Comparison of ENCODE assay signal across 15 mouse cellular contexts in genomic region chr17:79891944-79892343, GRCm38 (mm10). TPM values are rescaled to one million over a fixed set of nuclear protein-coding genes. Genes with fewer than 3 reads are reported as not detected.
DNase-seq lines count a peak whose midpoint lies in the region; ATAC-seq lines count a peak whose summit lies in the region.
"Had no signal": no experiment of that assay in that cellular context is flagged by ENCODE, and none has a peak within 500 bp of the region (broad histone marks: within the 10 kb centered on the region; RNA-seq: fewer than 3 reads in every experiment).

No protein-coding gene starts in this region.

- peak overlapping the region; percentile 56 for H3K4me3 ChIP-seq in megakaryocyte, embryonic 14.5 days (replicated peaks)
- no peak overlapping the region for H3K4me3 ChIP-seq in stomach, embryonic 15.5 days (replicated peaks)
- no peak overlapping the region for H3K4me3 ChIP-seq in forebrain, embryonic 16.5 days (replicated peaks; ENCODE audit: low read length)
- H3K4me3 ChIP-seq: neural tube, embryonic 12.5 days had no signal

- H3K36me3 ChIP-seq in megakaryocyte, embryonic 14.5 days (replicated peaks; ENCODE audit: low read length), result peaks cover 5% of the 10 kb centered on the region
- H3K36me3 ChIP-seq in stomach, embryonic 15.5 days, result no peaks in the 10 kb centered on the region
- no peaks in the 10 kb centered on the region for H3K36me3 ChIP-seq in forebrain, embryonic 16.5 days (ENCODE audit: control insufficient read depth, insufficient read depth)
- H3K36me3 ChIP-seq: neural tube, embryonic 12.5 days had no signal

- H3K27ac ChIP-seq in stomach, embryonic 15.5 days, result peak overlapping the region; percentile 57; the same call in 1 of the 2 replicates
- no peak overlapping the region for H3K27ac ChIP-seq in forebrain, embryonic 16.5 days (ENCODE audit: low read length)
- H3K27ac ChIP-seq: neural tube, embryonic 12.5 days had no signal

- H3K27me3 ChIP-seq in megakaryocyte, embryonic 14.5 days (replicated peaks), result peaks cover 4% of the 10 kb centered on the region
- no peaks in the 10 kb centered on the region for H3K27me3 ChIP-seq in stomach, embryonic 15.5 days (replicated peaks)
- no peaks in the 10 kb centered on the region for H3K27me3 ChIP-seq in forebrain, embryonic 16.5 days (replicated peaks; ENCODE audit: control insufficient read depth, insufficient read depth, low read length)
- H3K27me3 ChIP-seq: neural tube, embryonic 12.5 days had no signal

- no peak for ATAC-seq in megakaryocyte, adult 5-6 weeks (ENCODE audit: poor library complexity, severe bottlenecking)
- peak; percentile 28 for ATAC-seq in stomach, embryonic 15.5 days (ENCODE audit: insufficient read depth, low FRiP score, low read depth)
- ATAC-seq in forebrain, embryonic 16.5 days, result no peak

- 32% methylated on average over 7 of the region's 7 CpGs for WGBS in large intestine, adult 2 months
- 23% methylated on average over 7 of the region's 7 CpGs for WGBS in stomach, embryonic 15.5 days
- 81% methylated on average over 7 of the region's 7 CpGs for WGBS in forebrain, embryonic 16.5 days

- no peaks in the 10 kb centered on the region for H3K9me3 ChIP-seq in megakaryocyte, embryonic 14.5 days
- no peaks in the 10 kb centered on the region for H3K9me3 ChIP-seq in stomach, embryonic 15.5 days
- H3K9me3 ChIP-seq in forebrain, embryonic 16.5 days (ENCODE audit: control insufficient read depth, low read length), result no peaks in the 10 kb centered on the region
- H3K9me3 ChIP-seq: neural tube, embryonic 12.5 days had no signal

- DNase-seq in adrenal gland, adult 8-10 months, result peak; percentile 81
- no peak for DNase-seq in adrenal gland, postnatal 4 days (ENCODE audit: low spot score in 2 of 2)
- DNase-seq in large intestine, adult 2 months (ENCODE audit: low read depth, low spot score), result peak; percentile 57
- no peak for DNase-seq in urinary bladder, postnatal 14 days (ENCODE audit: low spot score)
- DNase-seq: cerebellum, postnatal 14 days; gastrocnemius, postnatal 10 days; heart, postnatal 14 days; right cerebral cortex, postnatal 25 days; thymus, postnatal 14 days had no signal

- H3K4me1 ChIP-seq in megakaryocyte, embryonic 14.5 days, result peaks cover 65% of the 10 kb centered on the region
- peaks cover 6% of the 10 kb centered on the region; the same call in 1 of the 2 replicates for H3K4me1 ChIP-seq in stomach, embryonic 15.5 days
- H3K4me1 ChIP-seq in forebrain, embryonic 16.5 days (replicated peaks; ENCODE audit: control insufficient read depth, insufficient read depth, low read length), result peaks cover 16% of the 10 kb centered on the region

- no peak overlapping the region for H3K9ac ChIP-seq in stomach, embryonic 15.5 days
- no peak overlapping the region for H3K9ac ChIP-seq in forebrain, embryonic 16.5 days (replicated peaks; ENCODE audit: low read depth, low read length)
- H3K9ac ChIP-seq: neural tube, embryonic 12.5 days had no signal

- H3K4me2 ChIP-seq in stomach, embryonic 15.5 days, result peak overlapping the region; percentile 1
- H3K4me2 ChIP-seq in forebrain, embryonic 16.5 days (ENCODE audit: low read length), result no peak overlapping the region
- H3K4me2 ChIP-seq: midbrain, embryonic 11.5 days; neural tube, embryonic 12.5 days had no signal

RNA-seq across cellular contexts. Expression of gene Atl2, which starts 4.0 kb away (rescaled TPM):
- 10 to 100 TPM; 44.4 to 79.1 (median 59.9) TPM for total RNA-seq in adrenal gland, adult 8-10 months (2022)
- 10 to 100 TPM; 42.0 to 42.6 TPM for total RNA-seq in adrenal gland, postnatal 4 days (2021)
- 1.4 and 1.5 TPM in 2 replicates for polyA plus RNA-seq in megakaryocyte, embryonic 14.5 days (2012; ENCODE audit: insufficient read depth, low replicate concordance)
- 36.8 and 38.4 TPM in 2 replicates for total RNA-seq in megakaryocyte, adult 5-6 weeks (2015)
- 39.2 and 40.5 TPM in 2 replicates for total RNA-seq in megakaryocyte, adult 5-6 weeks (2017)
- 16.1 and 26.3 TPM in 2 replicates for polyA plus RNA-seq in large intestine, adult 2 months (2012; rRNA removed)
- 41.1 and 42.9 TPM in 2 replicates for polyA plus RNA-seq in stomach, embryonic 15.5 days (2015; fragmentation: Nextera tagmentation; extraction: Ambion mirVana)
- 38.6 and 39.2 TPM in 2 replicates for polyA plus RNA-seq in forebrain, embryonic 16.5 days (2015; fragmentation: Nextera tagmentation; extraction: Ambion mirVana)

Comparison
In these comparisons a context has a peak if more than half of its experiments do, and no peak if none do; other contexts are left out.
1. DNase-seq: peak in adrenal gland, adult 8-10 months (single experiment) and large intestine, adult 2 months (single experiment); none in adrenal gland, postnatal 4 days (0 of 2) and urinary bladder, postnatal 14 days (single experiment).